In the genomic region with DNA sequence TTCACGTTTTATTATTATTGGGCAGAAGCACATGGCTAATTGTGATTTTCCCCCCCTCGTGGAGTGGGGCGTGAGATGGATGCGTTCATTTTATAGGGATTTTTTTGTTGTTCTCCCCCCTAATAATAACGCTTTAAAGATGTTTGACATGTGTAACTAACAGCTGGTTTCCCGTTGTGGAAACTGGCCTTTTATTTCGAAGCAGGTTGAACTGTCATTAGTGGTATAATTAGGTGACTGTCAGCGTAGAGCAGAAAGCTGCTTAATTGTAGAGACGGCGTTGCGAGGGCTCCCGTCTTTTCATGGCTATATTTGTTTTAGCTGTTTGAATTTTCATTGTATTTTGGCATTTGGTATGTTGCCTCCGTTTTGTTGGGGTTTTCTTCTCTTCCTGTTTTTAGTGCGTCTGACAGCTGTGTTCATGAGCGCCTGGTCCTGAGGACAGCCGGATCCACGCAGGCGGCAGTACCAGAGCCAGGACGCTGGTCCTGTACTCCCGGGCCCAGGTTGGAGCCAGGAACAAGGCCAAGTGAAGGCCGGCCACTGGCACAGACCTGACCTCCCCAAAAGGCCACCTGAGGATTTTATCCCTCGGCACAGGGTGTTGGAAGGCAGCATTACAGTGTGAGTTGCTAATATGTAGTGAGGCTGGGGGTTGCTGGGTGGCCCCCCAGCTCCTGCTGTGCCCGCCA, we compare ENCODE assay signal across 8 mouse cellular contexts.
DNase-seq lines count a peak whose midpoint lies in the region; ATAC-seq lines count a peak whose summit lies in the region.

No protein-coding gene starts in this region.

- H3K9me3 ChIP-seq in lung, embryonic 15.5 days: no peaks in the 10 kb centered on the region
- H3K9me3 ChIP-seq in forebrain, embryonic 12.5 days: no peaks in the 10 kb centered on the region
- no peaks in the 10 kb centered on the region for H3K9me3 ChIP-seq in intestine, embryonic 14.5 days (ENCODE audit: control insufficient read depth, low read length)
- no peaks in the 10 kb centered on the region for H3K9me3 ChIP-seq in neural tube, embryonic 13.5 days

- H3K27ac ChIP-seq in lung, embryonic 15.5 days: peak overlapping the region; percentile 18; the same call in 1 of the 2 replicates
- peak overlapping the region; percentile 93 for H3K27ac ChIP-seq in forebrain, embryonic 12.5 days
- no peak overlapping the region for H3K27ac ChIP-seq in intestine, embryonic 14.5 days (ENCODE audit: low read depth)
- H3K27ac ChIP-seq in neural tube, embryonic 13.5 days (replicated peaks): peak overlapping the region; percentile 94

- H3K36me3 ChIP-seq in lung, embryonic 15.5 days: no peaks in the 10 kb centered on the region
- H3K36me3 ChIP-seq in forebrain, embryonic 12.5 days (replicated peaks): no peaks in the 10 kb centered on the region
- H3K36me3 ChIP-seq in intestine, embryonic 14.5 days (ENCODE audit: control insufficient read depth, insufficient read depth, low read length): no peaks in the 10 kb centered on the region
- H3K36me3 ChIP-seq in neural tube, embryonic 13.5 days: no peaks in the 10 kb centered on the region

- H3K9ac ChIP-seq in lung, embryonic 15.5 days: no peak overlapping the region
- 0 out of 2 replicates have a peak overlapping the region, but pooled peaks have one; percentile 42 for H3K9ac ChIP-seq in forebrain, embryonic 12.5 days
- H3K9ac ChIP-seq in intestine, embryonic 14.5 days (ENCODE audit: low read length): no peak overlapping the region
- H3K9ac ChIP-seq in neural tube, embryonic 13.5 days: peak overlapping the region; percentile 65

- DNase-seq in lung, postnatal 14 days: no peak
- DNase-seq in intestine, embryonic 14.5 days (ENCODE audit: low spot score): no peak
- DNase-seq in spleen, adult 18-20 months: no peak
- no peak for DNase-seq in urinary bladder, adult 2 months (ENCODE audit: low spot score)
- no peak for DNase-seq in kidney, adult 18-20 months

- 36% methylated on average over 23 of the region's 23 CpGs for WGBS in lung, embryonic 15.5 days
- 3% methylated on average over 23 of the region's 23 CpGs for WGBS in forebrain, embryonic 12.5 days
- WGBS in intestine, embryonic 14.5 days: 33% methylated on average over 23 of the region's 23 CpGs
- 12% methylated on average over 23 of the region's 23 CpGs for WGBS in neural tube, embryonic 13.5 days

- H3K4me1 ChIP-seq in lung, embryonic 15.5 days: peaks cover 79% of the 10 kb centered on the region
- H3K4me1 ChIP-seq in forebrain, embryonic 12.5 days: peaks cover 100% of the 10 kb centered on the region
- H3K4me1 ChIP-seq in intestine, embryonic 14.5 days (replicated peaks; ENCODE audit: control insufficient read depth, insufficient read depth, low read length): peaks cover 67% of the 10 kb centered on the region
- peaks cover 100% of the 10 kb centered on the region for H3K4me1 ChIP-seq in neural tube, embryonic 13.5 days (replicated peaks)

- H3K27me3 ChIP-seq in lung, embryonic 15.5 days: no peaks in the 10 kb centered on the region
- H3K27me3 ChIP-seq in forebrain, embryonic 12.5 days: peaks cover 26% of the 10 kb centered on the region; the same call in 1 of the 2 replicates
- no peaks in the 10 kb centered on the region for H3K27me3 ChIP-seq in intestine, embryonic 14.5 days (replicated peaks; ENCODE audit: control insufficient read depth, insufficient read depth, low read length)
- H3K27me3 ChIP-seq in neural tube, embryonic 13.5 days: no peaks in the 10 kb centered on the region

- no peak for ATAC-seq in lung, embryonic 15.5 days (ENCODE audit: borderline replicate concordance, extremely low read depth, low FRiP score, low TSS enrichment)
- ATAC-seq in forebrain, embryonic 12.5 days (ENCODE audit: low FRiP score): no peak
- no peak for ATAC-seq in intestine, embryonic 14.5 days (replicated peaks; ENCODE audit: low FRiP score, low TSS enrichment, low read depth)
- no peak for ATAC-seq in neural tube, embryonic 13.5 days (ENCODE audit: low read depth)

- H3K4me3 ChIP-seq in lung, embryonic 15.5 days: no peak overlapping the region
- H3K4me3 ChIP-seq in forebrain, embryonic 12.5 days (replicated peaks): peak overlapping the region; percentile 21; the same call in 1 of the 2 replicates
- no peak overlapping the region for H3K4me3 ChIP-seq in intestine, embryonic 14.5 days (ENCODE audit: low read depth, low read length)
- H3K4me3 ChIP-seq in neural tube, embryonic 13.5 days: peak overlapping the region; percentile 30

- peak overlapping the region; percentile 54; the same call in 1 of the 2 replicates for H3K4me2 ChIP-seq in lung, embryonic 15.5 days
- H3K4me2 ChIP-seq in forebrain, embryonic 12.5 days: peak overlapping the region; percentile 54
- H3K4me2 ChIP-seq in intestine, embryonic 14.5 days (ENCODE audit: low read length): peak overlapping the region; percentile 41
- peak overlapping the region; percentile 56 for H3K4me2 ChIP-seq in neural tube, embryonic 13.5 days

Comparison
In these comparisons a context has a peak if more than half of its experiments do, and no peak if none do; other contexts are left out.
1. H3K4me3 ChIP-seq: peak in forebrain, embryonic 12.5 days (single experiment) and neural tube, embryonic 13.5 days (single experiment); none in lung, embryonic 15.5 days (single experiment) and intestine, embryonic 14.5 days (single experiment).
2. H3K9ac ChIP-seq: peak in forebrain, embryonic 12.5 days (single experiment) and neural tube, embryonic 13.5 days (single experiment); none in lung, embryonic 15.5 days (single experiment) and intestine, embryonic 14.5 days (single experiment).
3. Peak in every context shown above with its lines, with median percentiles within 50 percentile points of each other: H3K4me2 ChIP-seq.